Mouse (Mus musculus): ENCODE results near the gene Hist1h4h. TPM values are rescaled to one million over a fixed set of nuclear protein-coding genes. Genes with fewer than 3 reads are reported as not detected.

Hist1h4h gene
- 235 TPM for total RNA-seq (2023)

GRCm38 (mm10) chr13:23530901-23531875 is at the start of gene Hist1h4h:
Hist1h4h (plus strand) TSS chr13:23531050.

GRCm38 (mm10) chr13:23488400-23489322 is 42.2 kb upstream of the Hist1h4h start, which contains the start of gene Btn2a2:
Btn2a2 (minus strand) TSS chr13:23488857.

DNA sequence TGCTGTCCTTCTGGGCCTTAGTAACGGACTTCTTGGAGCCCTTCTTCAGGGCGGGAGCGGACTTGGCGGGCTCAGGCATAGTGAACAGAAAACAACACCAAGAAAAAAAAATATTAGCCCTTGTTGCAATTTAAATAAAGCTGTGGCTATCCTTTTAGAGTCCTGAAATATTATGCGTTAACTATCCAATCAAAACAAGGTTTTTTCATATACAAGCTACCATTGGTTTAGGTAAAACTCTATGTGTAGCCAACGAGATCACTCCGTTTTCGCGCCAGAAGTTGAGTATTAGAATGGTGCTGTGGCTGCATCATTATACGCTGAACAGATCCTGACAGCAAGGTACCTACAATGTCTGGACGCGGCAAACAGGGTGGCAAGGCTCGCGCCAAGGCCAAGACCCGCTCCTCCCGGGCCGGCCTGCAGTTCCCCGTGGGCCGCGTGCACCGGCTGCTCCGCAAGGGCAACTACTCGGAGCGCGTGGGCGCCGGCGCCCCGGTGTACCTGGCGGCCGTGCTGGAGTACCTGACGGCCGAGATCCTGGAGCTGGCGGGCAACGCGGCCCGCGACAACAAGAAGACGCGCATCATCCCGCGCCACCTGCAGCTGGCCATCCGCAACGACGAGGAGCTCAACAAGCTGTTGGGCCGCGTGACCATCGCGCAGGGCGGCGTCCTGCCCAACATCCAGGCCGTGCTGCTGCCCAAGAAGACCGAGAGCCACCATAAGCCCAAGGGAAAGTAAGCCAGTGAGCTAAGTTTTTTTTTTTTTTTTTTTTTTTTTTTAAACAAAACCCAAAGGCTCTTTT is 2.9 kb downstream of the Hist1h4h start, which contains the start of gene Hist1h2af:
Hist1h2af (plus strand) TSS at position 347 of the 808 bp plus-strand sequence.

GRCm38 (mm10) chr13:23535137-23536075 is 4.6 kb downstream of the Hist1h4h start, which contains the start of gene Hist1h3g:
Hist1h3g (plus strand) TSS chr13:23535422.

GRCm38 (mm10) chr13:23542999-23543607 is 12.3 kb downstream of the Hist1h4h start, which contains the start of gene Hist1h2bh:
Hist1h2bh (minus strand) TSS chr13:23543392.

DNA sequence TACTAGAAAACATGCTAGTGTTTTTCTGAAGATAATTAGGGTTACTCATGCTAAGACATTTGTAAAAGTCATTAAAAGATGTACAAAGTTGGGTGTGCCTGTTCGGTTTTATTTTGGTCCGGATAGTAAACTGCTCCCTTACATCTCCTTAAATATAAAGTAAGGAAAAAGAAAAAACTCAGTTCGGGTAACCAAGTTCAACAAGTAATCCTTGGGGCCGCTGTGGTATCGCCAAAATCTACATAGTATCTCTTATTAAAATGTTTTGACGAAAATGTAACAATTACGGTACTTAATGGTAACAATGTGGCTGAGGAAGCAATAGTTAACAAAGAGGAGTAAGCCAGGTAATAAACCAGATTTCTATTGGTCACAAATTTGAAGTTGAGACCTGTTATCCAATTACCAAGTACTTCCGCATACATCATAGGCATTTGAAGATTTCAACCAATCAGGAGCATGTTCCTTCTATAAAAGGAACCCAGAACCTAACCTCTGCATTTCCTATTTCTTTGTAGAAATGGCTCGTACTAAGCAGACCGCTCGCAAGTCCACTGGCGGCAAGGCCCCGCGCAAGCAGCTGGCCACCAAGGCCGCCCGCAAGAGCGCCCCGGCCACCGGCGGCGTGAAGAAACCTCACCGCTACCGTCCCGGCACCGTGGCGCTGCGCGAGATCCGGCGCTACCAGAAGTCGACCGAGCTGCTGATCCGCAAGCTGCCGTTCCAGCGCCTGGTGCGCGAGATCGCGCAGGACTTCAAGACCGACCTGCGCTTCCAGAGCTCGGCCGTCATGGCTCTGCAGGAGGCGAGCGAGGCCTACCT is 13.3 kb downstream of the Hist1h4h start, which contains the start of gene Hist1h3f:
Hist1h3f (plus strand) TSS at position 88 of the 822 bp plus-strand sequence.

GRCm38 (mm10) chr13:23551146-23551834 is 20.4 kb downstream of the Hist1h4h start, which contains the start of gene Hist1h4f:
Hist1h4f (minus strand) TSS chr13:23551648.

GRCm38 (mm10) chr13:23552962-23553361 is 22.1 kb downstream of the Hist1h4h start, which contains the start of gene Hist1h1d:
Hist1h1d (plus strand) TSS chr13:23553262.

GRCm38 (mm10) chr13:23561883-23562659 is 31.2 kb downstream of the Hist1h4h start, which contains the start of gene Hist1h3e:
Hist1h3e (minus strand) TSS chr13:23562369.

DNA sequence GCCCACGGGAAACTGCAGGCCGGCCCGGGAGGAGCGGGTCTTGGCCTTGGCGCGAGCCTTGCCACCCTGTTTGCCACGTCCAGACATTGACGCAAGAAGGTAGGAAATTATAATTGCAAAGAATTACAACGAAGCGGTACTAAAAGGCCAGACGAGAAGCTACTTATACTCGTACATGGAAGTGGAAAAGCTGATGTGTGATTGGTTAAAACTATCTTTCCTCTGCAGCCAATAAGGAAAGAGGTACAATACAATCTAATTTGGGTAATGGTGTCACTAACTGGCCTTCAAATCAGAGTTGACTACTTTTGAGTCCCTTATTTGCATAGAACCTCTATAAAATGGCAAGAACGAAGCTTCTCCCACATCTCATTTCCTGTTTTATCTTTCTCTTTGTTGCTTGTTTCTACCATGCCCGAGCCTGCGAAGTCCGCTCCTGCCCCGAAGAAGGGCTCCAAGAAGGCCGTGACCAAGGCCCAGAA is 40.2 kb downstream of the Hist1h4h start, which contains the start of the genes Hist1h2ae and Hist1h2bg:
Hist1h2ae (minus strand) TSS at position 199 of the 482 bp plus-strand sequence.
Hist1h2bg (plus strand) TSS at position 375 of the 482 bp plus-strand sequence.

DNA sequence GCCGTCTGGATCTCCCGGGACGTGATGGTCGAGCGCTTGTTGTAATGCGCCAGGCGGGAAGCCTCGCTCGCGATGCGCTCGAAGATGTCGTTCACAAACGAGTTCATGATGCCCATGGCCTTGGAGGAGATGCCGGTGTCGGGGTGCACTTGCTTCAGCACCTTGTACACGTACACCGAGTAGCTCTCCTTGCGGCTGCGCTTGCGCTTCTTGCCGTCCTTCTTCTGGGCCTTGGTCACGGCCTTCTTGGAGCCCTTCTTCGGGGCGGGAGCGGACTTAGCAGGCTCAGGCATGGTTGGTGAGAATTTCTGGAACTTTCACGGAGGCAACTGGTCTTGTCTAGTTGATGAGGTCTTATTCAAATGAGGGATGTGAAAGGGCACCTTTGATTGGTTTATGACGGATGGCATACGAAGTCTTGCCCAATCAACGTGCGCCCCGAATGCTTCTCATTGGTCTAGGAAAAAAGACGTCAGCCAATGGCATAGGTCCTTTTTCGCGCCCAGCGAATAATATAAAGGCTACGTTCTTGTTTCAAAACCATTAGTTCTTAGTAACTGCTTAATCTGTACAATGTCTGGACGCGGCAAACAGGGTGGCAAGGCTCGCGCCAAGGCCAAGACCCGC is 43.2 kb downstream of the Hist1h4h start, which contains the start of the genes Hist1h2bf and Hist1h2ad:
Hist1h2bf (minus strand) TSS at position 299 of the 627 bp plus-strand sequence.
Hist1h2ad (plus strand) TSS at position 484 of the 627 bp plus-strand sequence.

DNA sequence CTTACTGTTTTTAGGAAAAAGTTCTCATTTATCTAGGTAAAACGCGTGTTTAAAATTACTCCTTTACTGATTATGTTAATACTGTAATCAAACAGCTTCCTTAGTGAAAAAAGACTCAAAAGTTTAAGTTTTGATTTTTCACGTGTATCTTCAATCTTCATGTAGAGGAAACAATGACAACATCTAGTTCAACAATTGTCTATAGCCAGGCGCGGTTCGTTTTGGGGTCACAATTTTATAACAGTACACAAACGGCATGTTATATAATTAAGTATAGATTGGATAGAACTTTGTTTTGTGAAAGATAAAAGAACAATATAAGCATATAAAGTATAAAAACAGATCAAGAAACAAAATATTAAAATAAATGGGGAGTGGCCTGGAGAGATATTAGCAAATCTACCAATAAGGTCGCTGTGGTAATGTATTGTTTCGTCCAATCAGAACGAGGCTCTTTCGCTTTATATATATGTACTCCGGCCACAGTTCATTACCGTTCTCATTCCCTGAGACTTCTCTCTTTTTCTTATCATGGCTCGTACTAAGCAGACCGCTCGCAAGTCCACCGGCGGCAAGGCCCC is 44.5 kb downstream of the Hist1h4h start, which contains the start of gene Hist1h3d:
Hist1h3d (plus strand) TSS at position 493 of the 581 bp plus-strand sequence.

